Mouse (Mus musculus) heart, postnatal 0 days (tissue): ENCODE measurements at regions not wholly inside any gene's neighbourhood (a gene's known extent, or its start where the extent isn't known, plus 50 kb on each side); places are given as distances from the start of the nearest gene placed in this dataset.

Experiments used
- ATAC-seq: fragments of 200-750 bp; cut with Nextera tagmentation; 2 replicates; pipeline ENCODE4 v1.8.0; 2017; ENCODE audit warnings: low read depth, moderate number of reproducible peaks, moderate library complexity; ENCODE audit not compliant: insufficient read depth
- DNase-seq: peaks from one replicate; pipeline ENCODE4 v3.0.0-alpha.2; 2016; ENCODE audit warnings: low spot score
- H3K27ac ChIP-seq: fragments of 300-500 bp; sonication (generic); 2 replicates; pipeline ENCODE4 v1.5.1; 2014; ENCODE audit warnings: low read depth, mild to moderate bottlenecking
- H3K27me3 ChIP-seq: fragments of 300-500 bp; sonication (generic); 2 replicates; pipeline ENCODE4 v1.6.1; 2014; ENCODE audit warnings: low read length, mixed read lengths; ENCODE audit not compliant: control insufficient read depth, insufficient read depth
- H3K36me3 ChIP-seq: fragments of 300-500 bp; sonication (generic); replicated peaks from 2 replicates; pipeline ENCODE4 v1.6.1; 2014; ENCODE audit warnings: low read length, mixed read lengths; ENCODE audit not compliant: control insufficient read depth, insufficient read depth
- H3K4me1 ChIP-seq: fragments of 300-500 bp; sonication (generic); 2 replicates; pipeline ENCODE4 v1.6.1; 2014; ENCODE audit warnings: antibody characterized with exemption; ENCODE audit not compliant: control insufficient read depth, insufficient read depth
- H3K4me2 ChIP-seq: fragments of 300-500 bp; sonication (generic); 2 replicates; pipeline ENCODE4 v1.6.1; 2014; ENCODE audit warnings: low read depth, mild to moderate bottlenecking, low read length, moderate library complexity
- H3K4me3 ChIP-seq: fragments of 300-500 bp; sonication (generic); 2 replicates; pipeline ENCODE4 v1.5.1; 2014; ENCODE audit warnings: low read depth, low read length
- H3K9ac ChIP-seq: fragments of 300-500 bp; sonication (generic); replicated peaks from 2 replicates; pipeline ENCODE4 v1.6.1; 2014; ENCODE audit warnings: low read depth, low read length, mixed read lengths
- H3K9me3 ChIP-seq: fragments of 300-500 bp; sonication (generic); replicated peaks from 2 replicates; pipeline ENCODE4 v1.6.1; 2016; ENCODE audit warnings: low read length; ENCODE audit not compliant: control insufficient read depth
- CTCF ChIP-seq: IDR thresholded peaks from 2 replicates; pipeline ENCODE4 v1.5.1; 2016; ENCODE audit warnings: antibody characterized with exemption, control low read depth, low read depth
- EP300 ChIP-seq: IDR thresholded peaks from 2 replicates; pipeline ENCODE4 v1.6.1; 2016; ENCODE audit warnings: antibody characterized with exemption, low read depth
- WGBS: fragments of 180-500 bp; shearing (Covaris S2); extraction: QIAGEN DNeasy Blood & Tissue Kit; methylation state at CpG from one replicate; pipeline ENCODE4 v1.1.7; 2014; 5-methylcytosine and 5-hydroxymethylcytosine counted together

- ATAC-seq = no peak
- H3K4me1 ChIP-seq = peaks cover 15% of the 10 kb centered on the region
- H3K4me2 ChIP-seq = no peak overlapping the region
- H3K27me3 ChIP-seq = no peaks in the 10 kb centered on the region
- no peak for DNase-seq
- no peak overlapping the region for H3K9ac ChIP-seq
- H3K27ac ChIP-seq = no peak overlapping the region
- TF ChIP-seq CTCF (no peak), EP300 (no peak)
- H3K36me3 ChIP-seq = no peaks in the 10 kb centered on the region
- H3K9me3 ChIP-seq = no peaks in the 10 kb centered on the region
- 76% methylated on average over 1 of the region's 1 CpGs for WGBS
- no peak overlapping the region for H3K4me3 ChIP-seq
Measured at GRCm38 (mm10) chr2:30539305-30539704, 55.5 kb upstream of the Cstad start.

GRCm38 (mm10) chr2:30541541-30541940, 53.3 kb upstream of the Cstad start:
- DNase-seq = peak; percentile 75
- Histone ChIP-seq H3K27ac (peak overlapping the region; percentile 81), H3K27me3 (no peaks in the 10 kb centered on the region), H3K9ac (0 out of 2 replicates have a peak overlapping the region, but pooled peaks have one; percentile 3), H3K4me3 (no peak overlapping the region), H3K4me2 (no peak overlapping the region), H3K4me1 (peaks cover 25% of the 10 kb centered on the region), H3K9me3 (no peaks in the 10 kb centered on the region), H3K36me3 (no peaks in the 10 kb centered on the region)
- ATAC-seq = no peak
- 26% methylated on average over 4 of the region's 4 CpGs for WGBS
- TF ChIP-seq CTCF (no peak), EP300 (no peak)

GRCm38 (mm10) chr2:30544782-30545435, 49.9 kb upstream of the Cstad start:
- WGBS = 3% methylated on average over 35 of the region's 35 CpGs
- DNase-seq = peak; percentile 90
- no peak overlapping the region for H3K27ac ChIP-seq
- no peaks in the 10 kb centered on the region for H3K9me3 ChIP-seq
- no peak for TF ChIP-seq EP300
- TF ChIP-seq CTCF = no peak
- no peak overlapping the region for H3K9ac ChIP-seq
- H3K4me3 ChIP-seq = peak overlapping the region; percentile 14
- peaks cover 33% of the 10 kb centered on the region for H3K4me1 ChIP-seq
- H3K27me3 ChIP-seq = no peaks in the 10 kb centered on the region
- H3K36me3 ChIP-seq = no peaks in the 10 kb centered on the region
- peak; percentile 80 for ATAC-seq
- H3K4me2 ChIP-seq = peak overlapping the region; percentile 35
